Mouse (Mus musculus) liver, postnatal 0 days (tissue): Measurements from ENCODE around the gene Fbln7. TPM values are rescaled to one million over a fixed set of nuclear protein-coding genes. Genes with fewer than 3 reads are reported as not detected.

ENCODE experiments used
- ATAC-seq: fragments of 200-750 bp; cut with Nextera tagmentation; 2 replicates; pipeline ENCODE4 v1.8.0; 2017; ENCODE audit warnings: mild to moderate bottlenecking, moderate library complexity
- DNase-seq: peaks from one replicate; pipeline ENCODE4 v3.0.0-alpha.2; 2016
- H3K27ac ChIP-seq: fragments of 300-500 bp; sonication (generic); 2 replicates; pipeline ENCODE4 v1.5.1; 2014; ENCODE audit warnings: antibody characterized with exemption, moderate library complexity, mild to moderate bottlenecking, low read depth
- H3K27me3 ChIP-seq: fragments of 300-500 bp; sonication (generic); 2 replicates; pipeline ENCODE4 v1.6.1; 2014; ENCODE audit warnings: low read length, control low read depth, mixed read lengths; ENCODE audit not compliant: insufficient read depth
- H3K36me3 ChIP-seq: fragments of 300-500 bp; sonication (generic); replicated peaks from 2 replicates; pipeline ENCODE4 v1.6.1; 2014; ENCODE audit warnings: mild to moderate bottlenecking, control low read depth, low read length, moderate library complexity, mixed read lengths; ENCODE audit not compliant: insufficient read depth
- H3K4me1 ChIP-seq: fragments of 300-500 bp; sonication (generic); 2 replicates; pipeline ENCODE4 v1.6.1; 2014; ENCODE audit warnings: antibody characterized with exemption, mild to moderate bottlenecking, control low read depth; ENCODE audit not compliant: insufficient read depth
- H3K4me2 ChIP-seq: fragments of 300-500 bp; sonication (generic); 2 replicates; pipeline ENCODE4 v1.6.1; 2014; ENCODE audit warnings: low read depth, mild to moderate bottlenecking, low read length, moderate library complexity, mixed read lengths
- H3K4me3 ChIP-seq: fragments of 300-500 bp; sonication (generic); 2 replicates; pipeline ENCODE4 v1.5.1; 2014; ENCODE audit warnings: low read depth, low read length
- H3K9ac ChIP-seq: fragments of 300-500 bp; sonication (generic); replicated peaks from 2 replicates; pipeline ENCODE4 v1.6.1; 2014; ENCODE audit warnings: mild to moderate bottlenecking, moderate library complexity
- H3K9me3 ChIP-seq: fragments of 300-500 bp; sonication (generic); 2 replicates; pipeline ENCODE4 v1.6.1; 2016; ENCODE audit warnings: mild to moderate bottlenecking, control low read depth, low read length, mixed read lengths
- CTCF ChIP-seq: sonication (generic); IDR thresholded peaks from 2 replicates; pipeline ENCODE4 v1.5.1; 2016; ENCODE audit warnings: antibody characterized with exemption, low read depth
- EP300 ChIP-seq: IDR thresholded peaks from 2 replicates; pipeline ENCODE4 v1.6.1; 2016; ENCODE audit warnings: antibody characterized with exemption, low read depth, mild to moderate bottlenecking
- WGBS: fragments of 180-500 bp; shearing (Covaris S2); extraction: QIAGEN DNeasy Blood & Tissue Kit; methylation state at CpG from one replicate; pipeline ENCODE4 v1.1.7; 2014; ENCODE audit not compliant: insufficient replicate concordance; 5-methylcytosine and 5-hydroxymethylcytosine counted together
- polyA plus RNA-seq: library from polyadenylated mRNA; unstranded; fragments of >200 nt; fragmentation: Nextera tagmentation; extraction: Ambion mirVana; gene quantifications from 2 replicates; pipeline ENCODE4 v1.2.1, GENCODE M21; 2015

Gene Fbln7
- polyA plus RNA-seq, 1 experiment from 2014 or later: 0.16 TPM

DNA sequence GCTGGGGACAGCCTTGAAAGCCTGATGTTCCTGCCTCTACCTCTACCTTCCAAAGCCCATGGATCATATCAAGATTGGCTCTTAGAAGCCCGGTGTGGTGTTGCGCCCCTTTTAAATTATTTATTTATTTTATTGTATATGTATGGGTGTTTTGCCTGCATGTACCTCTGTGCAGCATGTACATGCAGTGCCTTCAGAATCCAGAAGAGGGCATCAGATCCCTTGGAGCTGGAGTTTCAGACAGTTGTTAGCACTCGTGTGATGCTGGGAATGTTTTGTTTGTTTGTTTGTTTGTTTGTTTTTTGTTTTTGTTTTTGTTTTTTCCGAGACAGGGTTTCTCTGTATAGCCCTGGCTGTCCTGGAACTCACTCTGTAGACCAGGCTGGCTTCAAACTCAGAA is 18.5 kb downstream of the Fbln7 start:
- TF ChIP-seq CTCF: peak; percentile 53
- TF ChIP-seq EP300: no peak
- Histone ChIP-seq H3K4me2 (no peak overlapping the region), H3K27ac (no peak overlapping the region), H3K9ac (no peak overlapping the region), H3K27me3 (no peaks in the 10 kb centered on the region), H3K36me3 (no peaks in the 10 kb centered on the region), H3K9me3 (no peaks in the 10 kb centered on the region), H3K4me3 (no peak overlapping the region), H3K4me1 (no peaks in the 10 kb centered on the region)
- DNase-seq (no peak), ATAC-seq (no peak)
- WGBS: 56% methylated on average over 4 of the region's 4 CpGs

DNA sequence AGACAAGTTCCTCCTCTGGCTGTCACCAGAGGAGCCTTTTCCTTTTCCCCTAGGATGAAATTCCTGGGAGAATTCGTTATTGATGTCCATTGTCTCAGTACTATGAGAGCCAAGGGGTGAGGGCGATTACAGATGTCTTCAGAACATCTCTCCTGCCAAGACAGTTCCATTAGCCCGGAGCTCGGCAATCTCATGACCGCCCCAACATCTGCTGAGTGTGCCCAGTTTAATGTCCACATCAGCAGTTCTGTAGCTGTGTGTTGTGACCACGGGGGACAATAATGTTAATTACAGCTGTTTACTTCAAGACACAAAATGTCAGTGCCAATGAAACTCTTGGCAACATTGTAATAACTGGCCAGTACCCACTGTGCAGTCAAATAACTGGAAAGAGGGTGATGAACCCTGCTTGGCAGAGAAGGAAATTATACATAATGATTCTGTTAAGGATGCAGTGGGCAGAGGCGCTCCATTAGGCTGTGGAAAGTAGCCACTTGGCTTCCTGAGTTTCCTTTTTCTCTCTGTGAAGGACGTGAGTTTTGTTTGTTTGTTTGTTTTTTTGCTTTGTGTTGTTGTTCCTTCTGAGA is 22.5 kb downstream of the Fbln7 start:
- DNase-seq (no peak), ATAC-seq (no peak)
- no peaks in the 10 kb centered on the region for H3K4me1 ChIP-seq
- WGBS: 73% methylated on average over 8 of the region's 8 CpGs
- no peaks in the 10 kb centered on the region for H3K9me3 ChIP-seq
- no peak overlapping the region for H3K4me3 ChIP-seq
- H3K27me3 ChIP-seq: no peaks in the 10 kb centered on the region
- TF ChIP-seq CTCF (no peak), EP300 (no peak)
- H3K9ac ChIP-seq: no peak overlapping the region
- no peak overlapping the region for H3K4me2 ChIP-seq
- H3K27ac ChIP-seq: no peak overlapping the region
- H3K36me3 ChIP-seq: no peaks in the 10 kb centered on the region

- no peaks in the 10 kb centered on the region for H3K4me1 ChIP-seq
- no peaks in the 10 kb centered on the region for H3K36me3 ChIP-seq
- no peak overlapping the region for H3K27ac ChIP-seq
- WGBS: 70% methylated on average over 6 of the region's 6 CpGs
- no peak overlapping the region for H3K4me2 ChIP-seq
- TF ChIP-seq CTCF: no peak
- TF ChIP-seq EP300: no peak
- H3K9ac ChIP-seq: no peak overlapping the region
- DNase-seq: no peak
- H3K27me3 ChIP-seq: no peaks in the 10 kb centered on the region
- no peak overlapping the region for H3K4me3 ChIP-seq
- ATAC-seq: no peak
- no peaks in the 10 kb centered on the region for H3K9me3 ChIP-seq
Observed at GRCm38 (mm10) chr2:128887866-128888550, 25.2 kb downstream of the Fbln7 start.

DNA sequence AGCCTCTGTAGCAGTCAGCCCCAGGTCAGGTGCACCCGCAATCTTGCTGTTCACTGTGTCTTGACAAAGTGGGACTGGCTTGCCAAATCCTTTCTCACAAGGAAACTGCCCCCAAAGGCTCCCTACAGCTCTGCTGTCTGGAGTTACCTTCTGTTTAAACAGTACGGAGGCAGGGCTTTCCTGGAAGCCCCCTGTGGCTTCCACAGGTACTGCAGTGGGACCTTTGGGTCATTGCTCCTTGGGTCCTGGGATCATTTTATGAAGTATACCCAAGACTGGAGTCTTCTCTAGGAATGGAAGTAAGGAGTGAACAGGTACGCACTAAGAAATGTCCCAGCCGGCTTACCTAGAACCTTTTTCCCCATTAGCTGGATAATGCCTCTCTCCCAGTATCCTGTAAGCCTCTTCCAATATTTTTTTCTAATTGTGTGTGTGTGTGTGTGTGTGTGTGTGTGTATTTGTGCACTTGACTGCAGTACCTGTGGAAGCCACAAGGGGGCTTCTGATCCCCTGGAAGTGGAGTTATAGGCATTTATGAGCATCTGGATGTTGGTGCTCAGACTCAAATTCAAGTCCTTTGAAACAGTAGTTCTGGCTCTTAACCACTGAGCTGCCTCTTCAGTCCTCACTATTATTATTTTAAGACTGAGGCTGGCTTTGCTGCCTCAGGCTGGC is 28.0 kb downstream of the Fbln7 start:
- no peak for DNase-seq
- WGBS: 83% methylated on average over 4 of the region's 4 CpGs
- H3K27me3 ChIP-seq: no peaks in the 10 kb centered on the region

DNA sequence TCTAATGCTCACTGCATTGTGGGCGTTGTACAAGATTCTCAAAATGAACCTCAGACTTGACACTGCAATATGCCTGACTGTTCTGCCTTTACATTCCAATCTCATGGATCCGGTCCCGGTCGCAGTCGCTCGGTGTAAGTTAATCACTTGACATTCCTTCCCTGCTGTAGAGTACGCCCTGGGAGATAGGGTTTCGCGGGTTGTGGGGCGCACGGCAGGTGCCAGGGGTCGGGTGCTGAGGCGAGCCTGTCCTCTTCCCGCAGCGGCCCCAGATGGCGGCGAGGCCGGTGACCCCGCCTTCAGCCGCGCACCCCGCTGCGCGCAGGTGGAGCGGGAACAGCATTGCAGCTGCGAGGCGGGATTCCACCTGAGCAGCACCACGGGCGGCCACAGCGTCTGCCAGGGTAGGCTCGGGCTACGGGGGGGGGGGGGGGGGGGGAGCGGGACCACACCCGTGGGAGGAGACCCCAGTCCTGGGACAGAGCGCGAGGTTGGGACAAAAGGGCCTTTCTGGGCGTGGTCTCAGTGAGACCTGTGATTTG is 29.5 kb downstream of the Fbln7 start:
- Histone ChIP-seq H3K4me2 (peak overlapping the region; percentile 67), H3K4me1 (no peaks in the 10 kb centered on the region), H3K27me3 (no peaks in the 10 kb centered on the region), H3K9me3 (no peaks in the 10 kb centered on the region), H3K9ac (peak overlapping the region; percentile 35; the same call in 1 of the 2 replicates), H3K27ac (no peak overlapping the region), H3K36me3 (no peaks in the 10 kb centered on the region), H3K4me3 (peak overlapping the region; percentile 22; the same call in 1 of the 2 replicates)
- WGBS: 13% methylated on average over 31 of the region's 37 CpGs
- ATAC-seq (no peak), DNase-seq (peak; percentile 15)
- TF ChIP-seq EP300 (no peak), CTCF (no peak)

More for the DNA sequence above, 28.0 kb downstream of the Fbln7 start:
- Histone ChIP-seq H3K9me3 (no peaks in the 10 kb centered on the region), H3K27ac (no peak overlapping the region), H3K4me1 (no peaks in the 10 kb centered on the region), H3K36me3 (no peaks in the 10 kb centered on the region), H3K4me2 (no peak overlapping the region), H3K9ac (no peak overlapping the region), H3K4me3 (no peak overlapping the region)
- no peak for ATAC-seq
- TF ChIP-seq EP300: no peak
- peak; percentile 54 for TF ChIP-seq CTCF

DNA sequence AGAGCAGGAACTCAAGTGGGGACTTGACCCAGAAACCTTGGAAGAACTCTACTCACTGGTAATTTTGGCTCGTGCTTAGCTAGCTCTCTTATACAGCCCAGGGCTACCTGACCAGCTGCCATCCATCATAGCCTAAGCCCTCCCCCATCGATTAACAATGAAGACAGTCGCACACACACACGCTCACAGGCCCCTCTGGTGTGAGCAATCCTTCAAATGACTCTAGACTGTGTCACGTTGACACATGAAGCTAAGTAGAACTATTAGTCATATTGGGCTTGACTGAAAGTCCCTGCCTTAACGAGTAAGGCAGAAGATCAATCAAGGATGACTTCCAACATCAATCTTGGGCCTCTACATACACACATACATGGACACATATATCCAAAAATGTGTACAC is 40.1 kb downstream of the Fbln7 start:
- 83% methylated on average over 6 of the region's 6 CpGs for WGBS
- ATAC-seq (no peak), DNase-seq (no peak)
- H3K9me3 ChIP-seq: no peaks in the 10 kb centered on the region; the same call in 1 of the 2 replicates
- no peak overlapping the region for H3K4me3 ChIP-seq
- H3K27me3 ChIP-seq: no peaks in the 10 kb centered on the region
- H3K4me2 ChIP-seq: no peak overlapping the region
- H3K9ac ChIP-seq: no peak overlapping the region
- no peak overlapping the region for H3K27ac ChIP-seq
- no peaks in the 10 kb centered on the region for H3K4me1 ChIP-seq
- TF ChIP-seq EP300 (no peak), CTCF (no peak)
- no peaks in the 10 kb centered on the region for H3K36me3 ChIP-seq
